Mouse (Mus musculus) hindbrain, embryonic 16.5 days (tissue): ENCODE data around the gene Carns1. TPM values are rescaled to one million over a fixed set of nuclear protein-coding genes. Genes with fewer than 3 reads are reported as not detected.

Experiments
- ATAC-seq: fragments of 200-750 bp; cut with Nextera tagmentation; 2 replicates; pipeline ENCODE4 v1.8.0; 2017; ENCODE audit warnings: moderate TSS enrichment, moderate library complexity
- H3K27ac ChIP-seq: fragments of 300-500 bp; sonication (generic); 2 replicates; pipeline ENCODE4 v1.5.1; 2014; ENCODE audit warnings: low read depth, mild to moderate bottlenecking, control low read depth, low read length, moderate library complexity
- H3K27me3 ChIP-seq: fragments of 300-500 bp; sonication (generic); replicated peaks from 2 replicates; pipeline ENCODE4 v1.6.1; 2014; ENCODE audit warnings: low read length; ENCODE audit not compliant: control insufficient read depth, insufficient read depth
- H3K36me3 ChIP-seq: fragments of 300-500 bp; sonication (generic); 2 replicates; pipeline ENCODE4 v1.6.1; 2014; ENCODE audit warnings: mild to moderate bottlenecking, low read length, moderate library complexity, mixed read lengths; ENCODE audit not compliant: control insufficient read depth, insufficient read depth
- H3K4me1 ChIP-seq: fragments of 300-500 bp; sonication (generic); 2 replicates; pipeline ENCODE4 v1.6.1; 2014; ENCODE audit warnings: low read depth, low read length; ENCODE audit not compliant: control insufficient read depth, insufficient read depth
- H3K4me2 ChIP-seq: fragments of 300-500 bp; sonication (generic); 2 replicates; pipeline ENCODE4 v1.6.1; 2014; ENCODE audit warnings: mild to moderate bottlenecking, low read length, control low read depth, moderate library complexity
- H3K4me3 ChIP-seq: fragments of 300-500 bp; sonication (generic); 2 replicates; pipeline ENCODE4 v1.5.1; 2014; ENCODE audit warnings: mild to moderate bottlenecking, low read length, control low read depth, moderate library complexity
- H3K9ac ChIP-seq: fragments of 300-500 bp; sonication (generic); 2 replicates; pipeline ENCODE4 v1.6.1; 2014; ENCODE audit warnings: low read depth, mild to moderate bottlenecking, control low read depth, low read length, moderate library complexity
- H3K9me3 ChIP-seq: fragments of 300-500 bp; sonication (generic); 2 replicates; pipeline ENCODE4 v1.6.1; 2014; ENCODE audit warnings: mild to moderate bottlenecking, low read length, moderate library complexity; ENCODE audit not compliant: control insufficient read depth
- WGBS: fragments of 180-500 bp; shearing (Covaris S2); extraction: QIAGEN DNeasy Blood & Tissue Kit; methylation state at CpG from one replicate; pipeline ENCODE4 v1.1.7; 2014; 5-methylcytosine and 5-hydroxymethylcytosine counted together
- microRNA-seq: library from miRNA; unstranded; fragments of <30 nt; microRNA quantifications from one replicate; pipeline ENCODE4, GENCODE M21; 2017
- polyA plus RNA-seq: library from polyadenylated mRNA; unstranded; fragments of >200 nt; fragmentation: Nextera tagmentation; extraction: Ambion mirVana; gene quantifications from 2 replicates; pipeline ENCODE4 v1.2.1, GENCODE M21; 2015

Gene Carns1
- polyA plus RNA-seq, 1 experiment from 2014 or later, result 7.9 TPM

GRCm38 (mm10) chr19:4115144-4115543 is 60.1 kb downstream of the Carns1 start:
- Histone ChIP-seq H3K27ac (no peak overlapping the region), H3K4me2 (no peak overlapping the region), H3K27me3 (no peaks in the 10 kb centered on the region), H3K4me3 (no peak overlapping the region), H3K9ac (no peak overlapping the region), H3K36me3 (peaks cover 35% of the 10 kb centered on the region), H3K9me3 (no peaks in the 10 kb centered on the region), H3K4me1 (peaks cover 1% of the 10 kb centered on the region)
- ATAC-seq, result no peak
- WGBS, result 95% methylated on average over 10 of the region's 10 CpGs

- no peak for ATAC-seq
Observed at GRCm38 (mm10) chr19:4114551-4114950, 60.7 kb downstream of the Carns1 start.

More at GRCm38 (mm10) chr19:4114551-4114950, 60.7 kb downstream of the Carns1 start:
- Histone ChIP-seq H3K4me3 (no peak overlapping the region), H3K9ac (no peak overlapping the region; the same call in 1 of the 2 replicates), H3K4me1 (no peaks in the 10 kb centered on the region), H3K9me3 (no peaks in the 10 kb centered on the region), H3K36me3 (peaks cover 35% of the 10 kb centered on the region), H3K27me3 (no peaks in the 10 kb centered on the region), H3K4me2 (no peak overlapping the region), H3K27ac (no peak overlapping the region)
- 94% methylated on average over 10 of the region's 10 CpGs for WGBS

Small RNAs within 50 kb of the gene (microRNA-seq; reads per million reads assigned to microRNA genes)
- not detected for gene Gm26115

Other genes with a start within 250 kb of the Carns1 start
- 2.2 and 3.1 TPM in 2 replicates for gene Aldh3b1, start 245.7 kb downstream of the Carns1 start, polyA plus RNA-seq
- gene Unc93b1, start 240.3 kb downstream of the Carns1 start, polyA plus RNA-seq, result 12.4 and 14.1 TPM in 2 replicates
- gene Aldh3b3, start 216.8 kb downstream of the Carns1 start, polyA plus RNA-seq, result not detected in 2 replicates
- gene Aldh3b2, start 203.2 kb downstream of the Carns1 start, polyA plus RNA-seq, result 0.44 and 0.66 TPM in 2 replicates
- 2.9 and 3.1 TPM in 2 replicates for gene Acy3, start 188.9 kb downstream of the Carns1 start, polyA plus RNA-seq
- gene Tbx10, start 182.7 kb downstream of the Carns1 start, polyA plus RNA-seq, result 0.67 and 0.89 TPM in 2 replicates
- 22.6 and 25.5 TPM in 2 replicates for gene Nudt8, start 174.9 kb downstream of the Carns1 start, polyA plus RNA-seq
- gene Gm49405, start 174.9 kb downstream of the Carns1 start, polyA plus RNA-seq, result 3.5 and 4.3 TPM in 2 replicates
- gene Doc2g, start 172.2 kb downstream of the Carns1 start, polyA plus RNA-seq, result 4.9 and 6.6 TPM in 2 replicates
- 265 and 277 TPM in 2 replicates for gene Ndufv1, start 162.7 kb downstream of the Carns1 start, polyA plus RNA-seq
- gene Gstp1, start 137.5 kb downstream of the Carns1 start, polyA plus RNA-seq, result 569 and 604 TPM in 2 replicates
- gene Gstp2, start 129.5 kb downstream of the Carns1 start, polyA plus RNA-seq, result 2.5 and 2.6 TPM in 2 replicates
- 0.26 TPM in 1 of 2 replicates, not detected in the other for gene Gstp3, start 115.9 kb downstream of the Carns1 start, polyA plus RNA-seq
- gene Cabp2, start 93.9 kb downstream of the Carns1 start, polyA plus RNA-seq, result not detected in 2 replicates
- gene Cdk2ap2, start 78.3 kb downstream of the Carns1 start, polyA plus RNA-seq, result 85.4 and 86.4 TPM in 2 replicates
- 87.3 and 91.9 TPM in 2 replicates for gene Pitpnm1, start 75.5 kb downstream of the Carns1 start, polyA plus RNA-seq
- 109 and 113 TPM in 2 replicates for gene Aip, start 49.6 kb downstream of the Carns1 start, polyA plus RNA-seq
- gene Gpr152, start 35.7 kb downstream of the Carns1 start, polyA plus RNA-seq, result not detected in 2 replicates
- 0.24 and 0.29 TPM in 2 replicates for gene Cabp4, start 31.4 kb downstream of the Carns1 start, polyA plus RNA-seq
- gene Coro1b, start 26.9 kb downstream of the Carns1 start, polyA plus RNA-seq, result 116 and 122 TPM in 2 replicates
- 0.41 and 0.63 TPM in 2 replicates for gene Ptprcap, start 21.9 kb downstream of the Carns1 start, polyA plus RNA-seq
- gene Rps6kb2, start 12.1 kb downstream of the Carns1 start, polyA plus RNA-seq, result 54.1 and 57.0 TPM in 2 replicates
- gene Tbc1d10c, start 15.8 kb upstream of the Carns1 start, polyA plus RNA-seq, result 0.54 and 1.1 TPM in 2 replicates
- gene Ppp1ca, start 16.6 kb upstream of the Carns1 start, polyA plus RNA-seq, result 604 and 614 TPM in 2 replicates
- 25.0 and 26.5 TPM in 2 replicates for gene Rad9a, start 26.2 kb upstream of the Carns1 start, polyA plus RNA-seq
- gene Clcf1, start 38.8 kb upstream of the Carns1 start, polyA plus RNA-seq, result 1.0 and 1.1 TPM in 2 replicates
- not detected in 2 replicates for gene AC109138.7, start 38.9 kb upstream of the Carns1 start, polyA plus RNA-seq
- 21.3 and 24.0 TPM in 2 replicates for gene Pold4, start 56.4 kb upstream of the Carns1 start, polyA plus RNA-seq
- 19.9 and 21.2 TPM in 2 replicates for gene Ssh3, start 93.7 kb upstream of the Carns1 start, polyA plus RNA-seq
- 69.0 and 85.3 TPM in 2 replicates for gene Ankrd13d, start 107.7 kb upstream of the Carns1 start, polyA plus RNA-seq
- 27.3 and 28.3 TPM in 2 replicates for gene Grk2, start 130.7 kb upstream of the Carns1 start, polyA plus RNA-seq
- gene Kdm2a, start 222.8 kb upstream of the Carns1 start, polyA plus RNA-seq, result 29.8 and 34.8 TPM in 2 replicates